Mouse (Mus musculus): Measurements from ENCODE around the gene Pex16. TPM values are rescaled to one million over a fixed set of nuclear protein-coding genes. Genes with fewer than 3 reads are reported as not detected.

Pex16 gene
- total and polyA plus RNA-seq, 3 experiments = 41.9 to 52.5 TPM; not detected in 1

DNA sequence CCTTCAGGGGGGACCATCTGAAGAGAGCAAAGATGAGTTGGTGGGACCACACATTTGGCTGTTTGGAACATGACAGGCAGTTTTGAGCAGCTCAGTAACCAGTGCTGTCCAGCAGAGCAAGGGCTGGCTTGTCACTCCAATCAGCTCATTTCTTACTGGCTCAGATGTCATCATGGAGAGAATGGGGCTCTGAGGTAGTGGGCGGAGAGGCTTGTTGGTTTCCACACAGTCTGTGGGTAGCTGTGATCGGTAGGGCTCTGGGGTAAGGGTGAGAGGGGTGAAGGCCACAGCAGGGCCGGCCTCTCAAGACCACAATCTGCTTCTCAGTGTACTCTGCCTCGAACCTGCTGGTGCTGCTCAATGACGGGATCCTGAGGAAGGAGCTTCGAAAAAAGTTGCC lies 1.8 kb downstream of the Pex16 start:
- H3K27me3 ChIP-seq (ENCODE audit: control insufficient read depth in 1 of 2, insufficient read depth in 2 of 2, low read length in 2 of 2) = no peaks in the 10 kb centered on the region
- peak overlapping the region; percentile 72 to 84 for H3K4me3 ChIP-seq (ENCODE audit: control insufficient read depth in 1 of 2, insufficient read depth in 1 of 2, low read depth in 2 of 2, low read length in 2 of 2)
- no peaks in the 10 kb centered on the region; a peak in 1 of 4 replicates for H3K36me3 ChIP-seq (ENCODE audit: control insufficient read depth in 1 of 2, insufficient read depth in 2 of 2, low read length in 2 of 2)
- peaks cover 0 to 12% of the 10 kb centered on the region in 2 experiments; a peak in 2 of 4 replicates for H3K4me1 ChIP-seq (ENCODE audit: control insufficient read depth in 1 of 2, insufficient read depth in 2 of 2, low read length in 2 of 2)
- peak; percentile 44 for DNase-seq (ENCODE audit: low read depth, low spot score)
- no peak overlapping the region for H3K27ac ChIP-seq (ENCODE audit: control insufficient read depth, low read depth, low read length)
- peaks cover 5% of the 10 kb centered on the region for H3K79me2 ChIP-seq (ENCODE audit: control insufficient read depth, insufficient read depth, low read length, poor library complexity)
- no peak for TF ChIP-seq CHD1 (IDR thresholded peaks at IDR 0.05; ENCODE audit: low read depth, low read length)
- no peak for TF ChIP-seq ETS1 (IDR thresholded peaks at IDR 0.05; ENCODE audit: low read depth, low read length)
- no peaks in the 10 kb centered on the region for H3K9me3 ChIP-seq (replicated peaks; ENCODE audit: insufficient read depth, low read length)
- peak overlapping the region; percentile 77 for H3K9ac ChIP-seq (ENCODE audit: control insufficient read depth, low read depth, low read length, poor library complexity, severe bottlenecking)

DNA sequence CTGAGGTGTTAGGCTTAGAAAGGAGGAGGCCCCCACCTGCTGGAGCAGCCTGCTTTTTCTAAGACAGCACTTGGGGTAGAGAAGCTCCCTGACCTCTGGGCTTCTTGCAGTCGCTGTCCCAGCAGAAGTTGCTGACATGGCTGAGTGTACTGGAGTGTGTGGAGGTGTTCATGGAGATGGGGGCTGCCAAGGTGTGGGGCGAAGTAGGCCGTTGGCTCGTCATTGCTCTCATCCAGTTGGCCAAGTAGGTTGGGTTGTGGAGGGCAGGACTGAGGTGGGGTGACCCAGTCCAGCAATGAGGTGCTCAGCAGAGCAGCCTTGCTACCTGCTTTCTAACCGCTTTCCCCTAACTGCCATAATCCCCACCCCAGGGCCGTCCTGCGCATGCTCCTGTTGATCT lies 2.8 kb downstream of the Pex16 start:
- no peaks in the 10 kb centered on the region for H3K27me3 ChIP-seq (ENCODE audit: control insufficient read depth in 1 of 2, insufficient read depth in 2 of 2, low read length in 2 of 2)
- no peak overlapping the region for H3K27ac ChIP-seq (ENCODE audit: control insufficient read depth, low read depth, low read length)
- peaks cover 0 to 12% of the 10 kb centered on the region in 2 experiments; a peak in 2 of 4 replicates for H3K4me1 ChIP-seq (ENCODE audit: control insufficient read depth in 1 of 2, insufficient read depth in 2 of 2, low read length in 2 of 2)
- H3K9ac ChIP-seq (ENCODE audit: control insufficient read depth, low read depth, low read length, poor library complexity, severe bottlenecking) = no peak overlapping the region
- peaks cover 5% of the 10 kb centered on the region for H3K79me2 ChIP-seq (ENCODE audit: control insufficient read depth, insufficient read depth, low read length, poor library complexity)
- DNase-seq (ENCODE audit: low read depth, low spot score) = no peak
- no peak for TF ChIP-seq JUND (IDR thresholded peaks at IDR 0.05; ENCODE audit: low read depth, low read length)
- H3K4me3 ChIP-seq (ENCODE audit: control insufficient read depth in 1 of 2, insufficient read depth in 1 of 2, low read depth in 2 of 2, low read length in 2 of 2) = no peak overlapping the region
- no peaks in the 10 kb centered on the region; a peak in 1 of 4 replicates for H3K36me3 ChIP-seq (ENCODE audit: control insufficient read depth in 1 of 2, insufficient read depth in 2 of 2, low read length in 2 of 2)
- H3K9me3 ChIP-seq (replicated peaks; ENCODE audit: insufficient read depth, low read length) = no peaks in the 10 kb centered on the region

- Histone ChIP-seq H3K4me3 (ENCODE audit: control insufficient read depth in 1 of 2, insufficient read depth in 1 of 2, low read depth in 2 of 2, low read length in 2 of 2) (no peak overlapping the region), H3K79me2 (ENCODE audit: control insufficient read depth, insufficient read depth, low read length, poor library complexity) (peaks cover 5% of the 10 kb centered on the region), H3K4me1 (ENCODE audit: control insufficient read depth in 1 of 2, insufficient read depth in 2 of 2, low read length in 2 of 2) (peaks cover 0 to 8% of the 10 kb centered on the region in 2 experiments; a peak in 2 of 4 replicates), H3K9me3 (replicated peaks; ENCODE audit: insufficient read depth, low read length) (no peaks in the 10 kb centered on the region), H3K27ac (ENCODE audit: control insufficient read depth, low read depth, low read length) (no peak overlapping the region), H3K36me3 (ENCODE audit: control insufficient read depth in 1 of 2, insufficient read depth in 2 of 2, low read length in 2 of 2) (no peaks in the 10 kb centered on the region; a peak in 1 of 4 replicates), H3K9ac (ENCODE audit: control insufficient read depth, low read depth, low read length, poor library complexity, severe bottlenecking) (no peak overlapping the region), H3K27me3 (ENCODE audit: control insufficient read depth in 1 of 2, insufficient read depth in 2 of 2, low read length in 2 of 2) (no peaks in the 10 kb centered on the region)
- TF ChIP-seq CHD2 (IDR thresholded peaks at IDR 0.05; ENCODE audit: low read length) (no peak), SIN3A (IDR thresholded peaks at IDR 0.05; ENCODE audit: low read length) (no peak)
- DNase-seq (ENCODE audit: low read depth, low spot score) = no peak
Observed at GRCm38 (mm10) chr2:92379783-92380494, 5.5 kb downstream of the Pex16 start.

DNA sequence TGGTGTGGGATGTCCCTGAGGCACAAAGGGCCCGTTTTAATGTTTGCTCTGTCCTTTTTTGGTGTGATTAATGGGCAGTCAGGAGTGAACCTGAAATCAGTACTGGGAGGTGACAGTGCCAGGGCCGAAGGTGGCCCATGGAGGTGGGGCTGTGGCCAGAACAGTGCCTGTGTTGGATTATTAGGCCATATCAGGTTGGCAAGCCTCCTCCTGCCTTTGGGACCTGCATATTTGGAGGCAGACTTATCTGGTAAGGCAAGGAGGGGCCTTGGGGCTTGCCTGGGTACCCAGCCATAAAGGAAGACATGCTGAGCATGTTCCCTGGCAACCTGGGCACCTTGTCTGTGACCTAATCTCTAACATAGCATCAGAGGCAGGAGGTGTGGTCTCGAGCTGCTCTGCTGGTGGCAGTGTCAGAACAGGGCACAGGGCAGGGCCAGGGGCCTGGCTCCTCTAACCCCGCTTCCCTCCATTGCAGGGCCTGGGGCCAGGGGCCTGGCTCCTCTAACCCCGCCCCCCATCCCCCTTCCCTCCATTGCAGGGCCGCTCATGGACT lies 6.1 kb downstream of the Pex16 start:
- Histone ChIP-seq H3K79me2 (ENCODE audit: control insufficient read depth, insufficient read depth, low read length, poor library complexity) (peaks cover 2% of the 10 kb centered on the region), H3K9ac (ENCODE audit: control insufficient read depth, low read depth, low read length, poor library complexity, severe bottlenecking) (no peak overlapping the region), H3K4me3 (ENCODE audit: control insufficient read depth in 1 of 2, insufficient read depth in 1 of 2, low read depth in 2 of 2, low read length in 2 of 2) (no peak overlapping the region), H3K27ac (ENCODE audit: control insufficient read depth, low read depth, low read length) (no peak overlapping the region), H3K4me1 (ENCODE audit: control insufficient read depth in 1 of 2, insufficient read depth in 2 of 2, low read length in 2 of 2) (peaks cover 0 to 8% of the 10 kb centered on the region in 2 experiments; a peak in 2 of 4 replicates), H3K9me3 (replicated peaks; ENCODE audit: insufficient read depth, low read length) (no peaks in the 10 kb centered on the region), H3K27me3 (ENCODE audit: control insufficient read depth in 1 of 2, insufficient read depth in 2 of 2, low read length in 2 of 2) (no peaks in the 10 kb centered on the region), H3K36me3 (ENCODE audit: control insufficient read depth in 1 of 2, insufficient read depth in 2 of 2, low read length in 2 of 2) (no peaks in the 10 kb centered on the region; a peak in 1 of 4 replicates)
- DNase-seq (ENCODE audit: low read depth, low spot score) = no peak
- no peak for TF ChIP-seq CTCF (IDR thresholded peaks at IDR 0.05 in 2 of 3, conservative IDR thresholded peaks at IDR 0.05 in 1 of 3; ENCODE audit: control insufficient read depth in 1 of 3, insufficient read depth in 1 of 3, low read depth in 2 of 3, low read length in 3 of 3, poor library complexity in 1 of 3, severe bottlenecking in 1 of 3)

Measured in MEL (cell line).